Mouse (Mus musculus) G1E (cell line): ENCODE results near the gene Tfpi. TPM values are rescaled to one million over a fixed set of nuclear protein-coding genes. Genes with fewer than 3 reads are reported as not detected.

ENCODE experiments used
- ATAC-seq: 2 replicates; pipeline ENCODE4 v1.8.0; 2016; ENCODE audit warnings: mild to moderate bottlenecking; ENCODE audit not compliant: insufficient number of reproducible peaks, poor library complexity, low FRiP score, severe bottlenecking; ENCODE audit errors: extremely low read depth
- DNase-seq: peaks from one replicate; pipeline ENCODE4 v3.0.0; 2012; ENCODE audit warnings: low spot score
- H3K27me3 ChIP-seq: 2 replicates; pipeline ENCODE4 v1.6.1; 2012; ENCODE audit warnings: mild to moderate bottlenecking, low read length, inconsistent platforms; ENCODE audit not compliant: insufficient read depth
- H3K36me3 ChIP-seq: replicated peaks from 2 replicates; pipeline ENCODE3; 2012; ENCODE audit warnings: mild to moderate bottlenecking, inconsistent platforms
- H3K4me1 ChIP-seq: 2 replicates; pipeline ENCODE4 v1.6.1; 2012; ENCODE audit warnings: low read depth, low read length, inconsistent platforms, mixed read lengths; ENCODE audit not compliant: insufficient read depth
- H3K4me3 ChIP-seq: 2 replicates; pipeline ENCODE4 v1.5.1; 2012; ENCODE audit warnings: low read depth, mild to moderate bottlenecking, inconsistent platforms, low read length, moderate library complexity, mixed read lengths
- H3K9me3 ChIP-seq: replicated peaks from 2 replicates; pipeline ENCODE4 v1.6.1; 2012; ENCODE audit warnings: inconsistent platforms
- CTCF ChIP-seq: IDR thresholded peaks from 2 replicates; pipeline ENCODE4 v1.5.1; 2012; ENCODE audit warnings: low read depth, low read length, inconsistent platforms, mixed read lengths
- GATA1 ChIP-seq: IDR thresholded peaks from 2 replicates; pipeline ENCODE4 v1.6.1; 2012; ENCODE audit warnings: borderline replicate concordance, low read length, inconsistent platforms, mixed read lengths
- GATA2 ChIP-seq: IDR thresholded peaks from 2 replicates; pipeline ENCODE4 v1.6.1; 2012; ENCODE audit warnings: low read depth, low read length, inconsistent platforms, borderline replicate concordance
- POLR2AphosphoS5 ChIP-seq: IDR thresholded peaks from 2 replicates; pipeline ENCODE4 v1.6.1; 2012; ENCODE audit warnings: low read depth, low read length, inconsistent platforms; ENCODE audit not compliant: insufficient replicate concordance
- TAL1 ChIP-seq: conservative IDR thresholded peaks from 2 replicates; pipeline ENCODE4 v1.6.1; 2012; ENCODE audit warnings: low read depth, low read length, inconsistent platforms, mixed read lengths
- polyA plus RNA-seq: library from polyadenylated mRNA; stranded (reverse); fragments of >175 nt; gene quantifications from 2 replicates; pipeline ENCODE4 v1.2.3, GENCODE M21; 2012
- total RNA-seq, 2 experiments: library from RNA; stranded (forward) in 1 of 2; stranded (reverse) in 1 of 2; fragments of 200-1000 nt in 1 of 2; fragments of >200 nt in 1 of 2; fragmentation: Nextera tagmentation in 1 of 2; gene quantifications; 2 replicates each; pipeline ENCODE4 v1.2.3; 2014 to 2017

Tfpi gene
- total and polyA plus RNA-seq, 3 experiments = 1.2 to 62.5 (median 41.4) TPM

DNA sequence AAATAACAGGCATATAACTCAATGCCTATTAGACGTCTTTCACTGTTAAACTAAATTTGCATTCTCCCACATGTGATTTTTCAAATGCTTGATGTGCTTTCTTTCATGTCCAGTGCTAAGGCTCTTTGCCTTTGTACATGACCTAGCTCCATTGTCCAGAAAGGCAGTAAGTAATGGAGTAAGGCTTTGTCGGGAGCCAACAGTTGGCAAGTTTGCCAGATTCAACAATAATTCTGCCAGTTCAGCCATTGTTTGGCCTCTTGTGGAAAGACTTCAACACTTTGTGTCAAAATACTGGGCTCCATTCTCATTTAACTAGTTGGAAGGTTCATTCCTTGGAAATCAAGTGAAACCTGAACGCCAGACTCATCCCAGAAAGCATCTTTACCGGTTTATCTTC is 60.1 kb downstream of the Tfpi start:
- Histone ChIP-seq H3K9me3 (no peaks in the 10 kb centered on the region), H3K4me1 (no peaks in the 10 kb centered on the region), H3K36me3 (no peaks in the 10 kb centered on the region), H3K4me3 (no peak overlapping the region), H3K27me3 (peaks cover 3% of the 10 kb centered on the region; the same call in 1 of the 2 replicates)
- ATAC-seq = no peak
- no peak for DNase-seq
- TF ChIP-seq TAL1 (no peak), GATA1 (no peak), CTCF (no peak), POLR2AphosphoS5 (no peak), GATA2 (no peak)

GRCm38 (mm10) chr2:84409796-84410592 is 66.6 kb downstream of the Tfpi start:
- no peaks in the 10 kb centered on the region for H3K9me3 ChIP-seq
- no peak for DNase-seq
- no peaks in the 10 kb centered on the region for H3K4me1 ChIP-seq
- no peak for TF ChIP-seq POLR2AphosphoS5
- no peak for TF ChIP-seq CTCF
- no peak for TF ChIP-seq GATA2
- no peak for TF ChIP-seq GATA1
- no peak for TF ChIP-seq TAL1
- no peak for ATAC-seq
- peaks cover 5% of the 10 kb centered on the region; the same call in 1 of the 2 replicates for H3K27me3 ChIP-seq
- no peaks in the 10 kb centered on the region for H3K36me3 ChIP-seq
- H3K4me3 ChIP-seq = no peak overlapping the region

DNA sequence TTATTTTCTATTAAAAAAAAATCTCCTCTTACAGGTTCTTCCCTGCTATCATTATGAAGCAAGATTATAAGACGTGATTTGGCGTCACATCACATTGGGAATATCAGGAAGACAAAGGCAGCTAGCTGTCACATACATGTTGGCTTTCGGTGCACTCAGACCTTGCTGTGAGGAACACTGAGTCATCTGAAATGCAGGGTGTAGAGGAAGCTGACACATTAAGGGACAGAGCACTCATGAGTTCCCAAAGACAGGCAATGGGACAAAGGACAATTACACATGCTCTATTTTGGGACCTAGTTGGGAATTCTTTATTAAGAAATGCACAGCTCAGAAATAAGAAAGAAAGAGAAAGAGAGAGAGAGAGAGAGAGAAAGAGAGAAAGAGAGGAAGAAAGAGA is 71.7 kb downstream of the Tfpi start:
- no peak for DNase-seq
- H3K36me3 ChIP-seq = no peaks in the 10 kb centered on the region
- H3K9me3 ChIP-seq = no peaks in the 10 kb centered on the region
- H3K27me3 ChIP-seq = peaks cover 5% of the 10 kb centered on the region; the same call in 1 of the 2 replicates
- H3K4me3 ChIP-seq = no peak overlapping the region
- H3K4me1 ChIP-seq = no peaks in the 10 kb centered on the region
- TF ChIP-seq TAL1 (no peak), GATA1 (no peak), CTCF (no peak), GATA2 (no peak), POLR2AphosphoS5 (no peak)
- no peak for ATAC-seq

- no peaks in the 10 kb centered on the region for H3K4me1 ChIP-seq
- no peaks in the 10 kb centered on the region for H3K36me3 ChIP-seq
- no peak overlapping the region for H3K4me3 ChIP-seq
- no peaks in the 10 kb centered on the region for H3K9me3 ChIP-seq
- ATAC-seq = no peak
- no peak for DNase-seq
- peaks cover 6% of the 10 kb centered on the region; the same call in 1 of the 2 replicates for H3K27me3 ChIP-seq
- TF ChIP-seq CTCF = no peak
- no peak for TF ChIP-seq GATA2
- no peak for TF ChIP-seq POLR2AphosphoS5
- TF ChIP-seq TAL1 = no peak
- no peak for TF ChIP-seq GATA1
Observed at GRCm38 (mm10) chr2:84402713-84403112, 73.9 kb downstream of the Tfpi start.

- Histone ChIP-seq H3K4me3 (no peak overlapping the region), H3K4me1 (0 out of 2 replicates have a peak, but pooled peaks cover 3% of the 10 kb centered on the region), H3K9me3 (no peaks in the 10 kb centered on the region), H3K27me3 (peaks cover 8% of the 10 kb centered on the region; the same call in 1 of the 2 replicates), H3K36me3 (no peaks in the 10 kb centered on the region)
- TF ChIP-seq CTCF (no peak), GATA2 (no peak), GATA1 (no peak), TAL1 (no peak), POLR2AphosphoS5 (no peak)
- no peak for DNase-seq
- ATAC-seq = no peak
Observed at GRCm38 (mm10) chr2:84396557-84396956, 80.0 kb downstream of the Tfpi start.

DNA sequence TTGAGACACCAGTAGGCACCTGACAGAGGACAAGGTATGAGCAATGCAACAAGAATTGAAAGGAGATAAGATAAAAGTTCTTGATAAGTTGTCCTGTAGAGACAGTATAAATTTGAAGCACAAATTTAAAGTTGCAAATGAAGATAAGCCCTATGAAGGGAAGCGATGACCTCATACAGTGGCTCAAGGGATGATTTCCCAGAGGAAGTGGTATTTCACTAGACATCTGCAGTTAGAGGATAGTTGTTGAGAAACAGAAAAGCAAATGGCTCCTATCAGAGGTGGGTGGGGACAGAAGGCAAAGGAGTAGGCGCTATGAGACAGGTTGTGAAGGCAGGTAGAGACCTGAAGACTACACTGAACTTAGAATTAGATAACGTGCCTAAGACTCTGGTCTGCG is 83.3 kb downstream of the Tfpi start:
- 0 out of 2 replicates have a peak, but pooled peaks cover 3% of the 10 kb centered on the region for H3K4me1 ChIP-seq
- DNase-seq (no peak), ATAC-seq (peak; percentile 42; the same call in 1 of the 2 replicates)
- H3K27me3 ChIP-seq = 0 out of 2 replicates have a peak, but pooled peaks cover 3% of the 10 kb centered on the region
- no peak overlapping the region for H3K4me3 ChIP-seq
- TF ChIP-seq POLR2AphosphoS5 (no peak), GATA1 (no peak), GATA2 (no peak), TAL1 (no peak), CTCF (no peak)
- no peaks in the 10 kb centered on the region for H3K36me3 ChIP-seq
- H3K9me3 ChIP-seq = no peaks in the 10 kb centered on the region
